Mouse (Mus musculus) neural tube, postnatal 0 days (tissue): ENCODE results near the gene Celsr2. TPM values are rescaled to one million over a fixed set of nuclear protein-coding genes. Genes with fewer than 3 reads are reported as not detected.

Experiments
- polyA plus RNA-seq: library from polyadenylated mRNA; unstranded; fragments of >200 nt; fragmentation: Nextera tagmentation; extraction: Ambion mirVana; gene quantifications from 2 replicates; pipeline ENCODE4 v1.2.1, GENCODE M21; 2015

Celsr2 gene
- polyA plus RNA-seq: 36.1 and 38.5 TPM in 2 replicates

GRCm38 (mm10) chr3:108414857-108415830 lies at the start of gene Celsr2:
Gene Celsr2 (minus strand): TSS chr3:108415552.

GRCm38 (mm10) chr3:108444698-108445365 lies 29.5 kb upstream of the Celsr2 start, which contains the start of gene Sars:
Gene Sars (minus strand): TSS chr3:108445209.

GRCm38 (mm10) chr3:108383485-108384354 lies 31.6 kb downstream of the Celsr2 start, which contains the start of gene Psrc1:
Gene Psrc1 (plus strand): TSS chr3:108383839.

DNA sequence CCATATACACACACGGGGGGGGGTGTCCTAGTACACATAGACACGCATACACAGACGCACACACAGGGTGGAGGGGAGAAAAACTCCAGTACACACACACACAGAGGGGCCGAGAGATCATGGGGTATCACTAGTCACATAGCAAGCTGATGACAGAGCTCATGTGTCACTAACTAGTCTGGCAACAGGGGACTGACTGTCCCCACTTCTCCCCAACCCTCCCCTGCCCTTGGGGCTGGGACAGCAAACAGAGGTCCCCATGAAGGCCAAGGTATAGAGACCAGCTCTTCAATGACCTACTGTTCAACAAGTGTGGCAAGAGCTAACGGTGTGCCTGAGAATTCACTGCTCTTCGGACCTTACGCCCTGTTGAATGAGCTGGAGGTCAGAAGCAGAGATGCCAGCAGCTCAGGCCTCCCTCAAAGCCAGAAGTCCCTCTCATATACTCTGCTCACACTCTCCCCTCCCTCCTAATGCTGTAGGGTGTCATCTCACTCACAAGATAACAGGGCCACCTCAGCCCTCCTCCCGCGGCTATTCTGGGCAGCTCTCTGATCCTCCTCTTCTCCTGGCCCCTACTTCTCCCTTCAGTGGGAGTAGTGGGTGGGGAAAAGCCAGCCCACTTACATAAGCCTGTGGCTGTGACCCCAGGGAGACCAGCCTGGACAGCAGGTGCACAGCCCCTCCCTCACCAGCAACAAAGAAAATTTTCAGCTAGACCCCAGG lies 50.9 kb downstream of the Celsr2 start, which contains the start of gene Mybphl:
Mybphl (plus strand) TSS at position 642 of the 726 bp plus-strand sequence.

Other genes with a start within 250 kb of the Celsr2 start
- 13.9 and 16.3 TPM in 2 replicates for gene Amigo1, start 229.2 kb downstream of the Celsr2 start, polyA plus RNA-seq
- 2.4 and 2.7 TPM in 2 replicates for gene Cyb561d1, start 214.3 kb downstream of the Celsr2 start, polyA plus RNA-seq
- 12.6 and 13.1 TPM in 2 replicates for gene Atxn7l2, start 204.6 kb downstream of the Celsr2 start, polyA plus RNA-seq
- 0.45 and 0.62 TPM in 2 replicates for gene Sypl2, start 188.9 kb downstream of the Celsr2 start, polyA plus RNA-seq
- 236 and 243 TPM in 2 replicates for gene Psma5, start 158.6 kb downstream of the Celsr2 start, polyA plus RNA-seq
- gene Sort1, start 131.5 kb downstream of the Celsr2 start, polyA plus RNA-seq: 13.1 and 15.4 TPM in 2 replicates
- gene Mybphl, start 50.6 kb downstream of the Celsr2 start, polyA plus RNA-seq: 0.15 and 0.18 TPM in 2 replicates
- 4.7 and 5.3 TPM in 2 replicates for gene Psrc1, start 31.7 kb downstream of the Celsr2 start, polyA plus RNA-seq
- 198 and 209 TPM in 2 replicates for gene Sars, start 29.7 kb upstream of the Celsr2 start, polyA plus RNA-seq
- gene 1700013F07Rik, start 118.6 kb upstream of the Celsr2 start, polyA plus RNA-seq: 1.1 and 1.8 TPM in 2 replicates
- gene 5330417C22Rik, start 121.0 kb upstream of the Celsr2 start, polyA plus RNA-seq: 21.6 TPM in 2 replicates
- gene Tmem167b, start 146.9 kb upstream of the Celsr2 start, polyA plus RNA-seq: 33.4 and 36.0 TPM in 2 replicates
- 36.2 and 41.1 TPM in 2 replicates for gene Taf13, start 156.1 kb upstream of the Celsr2 start, polyA plus RNA-seq
- 61.6 and 66.7 TPM in 2 replicates for gene Wdr47, start 175.7 kb upstream of the Celsr2 start, polyA plus RNA-seq
- gene Clcc1, start 238.4 kb upstream of the Celsr2 start, polyA plus RNA-seq: 39.7 and 44.1 TPM in 2 replicates